Mouse (Mus musculus): ENCODE measurements around the gene Tent4b. TPM values are rescaled to one million over a fixed set of nuclear protein-coding genes. Genes with fewer than 3 reads are reported as not detected.
A peak's percentile ranks its signal among the peaks of the same experiment; 100 is the strongest.

Tent4b gene
- polyA plus RNA-seq, 1 experiment from 2014 or later = 8.9 TPM

- H3K27me3 ChIP-seq = no peaks in the 10 kb centered on the region
- H3K9ac ChIP-seq = no peak overlapping the region
- no peak overlapping the region for H3K4me2 ChIP-seq
- 81% methylated on average over 2 of the region's 2 CpGs for WGBS
- H3K4me3 ChIP-seq (replicated peaks) = no peak overlapping the region
- no peaks in the 10 kb centered on the region for H3K9me3 ChIP-seq (replicated peaks)
- ATAC-seq (replicated peaks; ENCODE audit: low FRiP score) = no peak
- H3K36me3 ChIP-seq = no peaks in the 10 kb centered on the region
- H3K4me1 ChIP-seq = no peaks in the 10 kb centered on the region
- no peak overlapping the region for H3K27ac ChIP-seq
Observed at GRCm38 (mm10) chr8:88236666-88237065, 37.7 kb downstream of the Tent4b start.

- no peak for ATAC-seq (replicated peaks; ENCODE audit: low FRiP score)
- Histone ChIP-seq H3K4me2 (no peak overlapping the region), H3K9ac (no peak overlapping the region), H3K36me3 (no peaks in the 10 kb centered on the region), H3K4me3 (replicated peaks) (no peak overlapping the region), H3K27me3 (no peaks in the 10 kb centered on the region), H3K9me3 (replicated peaks) (no peaks in the 10 kb centered on the region), H3K4me1 (no peaks in the 10 kb centered on the region), H3K27ac (no peak overlapping the region)
- 63% methylated on average over 2 of the region's 2 CpGs for WGBS
Observed at GRCm38 (mm10) chr8:88237606-88238005, 38.6 kb downstream of the Tent4b start.

- 91% methylated on average over 5 of the region's 5 CpGs for WGBS
- no peak for ATAC-seq (replicated peaks; ENCODE audit: low FRiP score)
- H3K4me2 ChIP-seq = no peak overlapping the region
Observed at GRCm38 (mm10) chr8:88239277-88239676, 40.3 kb downstream of the Tent4b start.

GRCm38 (mm10) chr8:88241871-88242270 is 42.9 kb downstream of the Tent4b start:
- H3K27me3 ChIP-seq = no peaks in the 10 kb centered on the region
- H3K9me3 ChIP-seq (replicated peaks) = no peaks in the 10 kb centered on the region
- no peak for ATAC-seq (replicated peaks; ENCODE audit: low FRiP score)
- no peak overlapping the region for H3K4me2 ChIP-seq
- H3K36me3 ChIP-seq = peaks cover 24% of the 10 kb centered on the region
- no peak overlapping the region for H3K4me3 ChIP-seq (replicated peaks)
- H3K27ac ChIP-seq = no peak overlapping the region
- 79% methylated on average over 4 of the region's 4 CpGs for WGBS
- no peak overlapping the region for H3K9ac ChIP-seq
- H3K4me1 ChIP-seq = no peaks in the 10 kb centered on the region

More at GRCm38 (mm10) chr8:88239277-88239676, 40.3 kb downstream of the Tent4b start:
- peaks cover 10% of the 10 kb centered on the region for H3K36me3 ChIP-seq
- no peaks in the 10 kb centered on the region for H3K27me3 ChIP-seq
- no peaks in the 10 kb centered on the region for H3K4me1 ChIP-seq
- H3K27ac ChIP-seq = no peak overlapping the region
- H3K9ac ChIP-seq = no peak overlapping the region
- H3K9me3 ChIP-seq (replicated peaks) = no peaks in the 10 kb centered on the region
- H3K4me3 ChIP-seq (replicated peaks) = no peak overlapping the region

- no peaks in the 10 kb centered on the region for H3K27me3 ChIP-seq
- H3K4me1 ChIP-seq = no peaks in the 10 kb centered on the region
- no peak overlapping the region for H3K4me2 ChIP-seq
- H3K9me3 ChIP-seq (replicated peaks) = no peaks in the 10 kb centered on the region
- no peak overlapping the region for H3K9ac ChIP-seq
- no peak overlapping the region for H3K27ac ChIP-seq
- ATAC-seq (replicated peaks; ENCODE audit: low FRiP score) = no peak
- peaks cover 44% of the 10 kb centered on the region for H3K36me3 ChIP-seq
- no peak overlapping the region for H3K4me3 ChIP-seq (replicated peaks)
- WGBS = 86% methylated on average over 4 of the region's 4 CpGs
Observed at GRCm38 (mm10) chr8:88244298-88244697, 45.3 kb downstream of the Tent4b start.

- H3K27ac ChIP-seq = no peak overlapping the region
- 81% methylated on average over 3 of the region's 3 CpGs for WGBS
- H3K9ac ChIP-seq = no peak overlapping the region
- peaks cover 4% of the 10 kb centered on the region; the same call in 1 of the 2 replicates for H3K4me1 ChIP-seq
- H3K36me3 ChIP-seq = peaks cover 78% of the 10 kb centered on the region
- H3K4me3 ChIP-seq (replicated peaks) = no peak overlapping the region
- H3K9me3 ChIP-seq (replicated peaks) = no peaks in the 10 kb centered on the region
- ATAC-seq (replicated peaks; ENCODE audit: low FRiP score) = no peak
- H3K27me3 ChIP-seq = no peaks in the 10 kb centered on the region
- H3K4me2 ChIP-seq = no peak overlapping the region
Observed at GRCm38 (mm10) chr8:88252791-88253190, 53.8 kb downstream of the Tent4b start.

GRCm38 (mm10) chr8:88254957-88255356 is 55.9 kb downstream of the Tent4b start:
- Histone ChIP-seq H3K4me1 (peaks cover 7% of the 10 kb centered on the region; the same call in 1 of the 2 replicates), H3K4me2 (no peak overlapping the region), H3K27ac (no peak overlapping the region), H3K9ac (no peak overlapping the region), H3K36me3 (peaks cover 66% of the 10 kb centered on the region), H3K27me3 (no peaks in the 10 kb centered on the region), H3K9me3 (replicated peaks) (no peaks in the 10 kb centered on the region), H3K4me3 (replicated peaks) (no peak overlapping the region)
- no peak for ATAC-seq (replicated peaks; ENCODE audit: low FRiP score)
- WGBS = 89% methylated on average over 7 of the region's 7 CpGs

GRCm38 (mm10) chr8:88258024-88258423 is 59.0 kb downstream of the Tent4b start:
- no peak overlapping the region for H3K9ac ChIP-seq
- ATAC-seq (replicated peaks; ENCODE audit: low FRiP score) = no peak
- no peaks in the 10 kb centered on the region for H3K9me3 ChIP-seq (replicated peaks)
- 39% methylated on average over 6 of the region's 6 CpGs for WGBS
- H3K36me3 ChIP-seq = peaks cover 46% of the 10 kb centered on the region
- peak overlapping the region; percentile 41; the same call in 1 of the 2 replicates for H3K27ac ChIP-seq
- H3K4me3 ChIP-seq (replicated peaks) = no peak overlapping the region
- H3K4me2 ChIP-seq = no peak overlapping the region
- H3K4me1 ChIP-seq = peaks cover 12% of the 10 kb centered on the region
- H3K27me3 ChIP-seq = no peaks in the 10 kb centered on the region

- WGBS = 77% methylated on average over 11 of the region's 11 CpGs
- Histone ChIP-seq H3K4me3 (replicated peaks) (no peak overlapping the region), H3K9me3 (replicated peaks) (no peaks in the 10 kb centered on the region), H3K36me3 (peaks cover 44% of the 10 kb centered on the region), H3K9ac (no peak overlapping the region), H3K27ac (no peak overlapping the region), H3K4me2 (no peak overlapping the region), H3K4me1 (peaks cover 17% of the 10 kb centered on the region), H3K27me3 (no peaks in the 10 kb centered on the region)
- no peak for ATAC-seq (replicated peaks; ENCODE audit: low FRiP score)
Observed at GRCm38 (mm10) chr8:88258544-88258943, 59.5 kb downstream of the Tent4b start.

GRCm38 (mm10) chr8:88260466-88260980 is 61.5 kb downstream of the Tent4b start:
- no peak overlapping the region for H3K4me3 ChIP-seq (replicated peaks)
- H3K9me3 ChIP-seq (replicated peaks) = no peaks in the 10 kb centered on the region
- no peak overlapping the region for H3K27ac ChIP-seq
- no peak overlapping the region for H3K4me2 ChIP-seq
- H3K4me1 ChIP-seq = peaks cover 22% of the 10 kb centered on the region
- H3K36me3 ChIP-seq = peaks cover 27% of the 10 kb centered on the region
- no peaks in the 10 kb centered on the region for H3K27me3 ChIP-seq
- WGBS = 90% methylated on average over 7 of the region's 7 CpGs
- no peak for ATAC-seq (replicated peaks; ENCODE audit: low FRiP score)
- no peak overlapping the region for H3K9ac ChIP-seq

- no peak for ATAC-seq (replicated peaks; ENCODE audit: low FRiP score)
- no peak overlapping the region for H3K4me3 ChIP-seq (replicated peaks)
- H3K4me2 ChIP-seq = 0 out of 2 replicates have a peak overlapping the region, but pooled peaks have one; percentile 23
- WGBS = 34% methylated on average over 14 of the region's 14 CpGs
- no peak overlapping the region for H3K9ac ChIP-seq
- H3K9me3 ChIP-seq (replicated peaks) = no peaks in the 10 kb centered on the region
- H3K4me1 ChIP-seq = peaks cover 18% of the 10 kb centered on the region
- peak overlapping the region; percentile 62 for H3K27ac ChIP-seq
- peaks cover 2% of the 10 kb centered on the region; the same call in 1 of the 2 replicates for H3K27me3 ChIP-seq
- peaks cover 13% of the 10 kb centered on the region for H3K36me3 ChIP-seq
Observed at GRCm38 (mm10) chr8:88262831-88263635, 64.0 kb downstream of the Tent4b start.

GRCm38 (mm10) chr8:88265511-88265910 is 66.5 kb downstream of the Tent4b start:
- Histone ChIP-seq H3K9me3 (replicated peaks) (no peaks in the 10 kb centered on the region), H3K4me1 (peaks cover 17% of the 10 kb centered on the region), H3K27ac (no peak overlapping the region), H3K4me2 (no peak overlapping the region), H3K36me3 (peaks cover 3% of the 10 kb centered on the region), H3K27me3 (peaks cover 3% of the 10 kb centered on the region; the same call in 1 of the 2 replicates), H3K4me3 (replicated peaks) (no peak overlapping the region), H3K9ac (no peak overlapping the region)
- no peak; the same call in 1 of the 2 replicates for ATAC-seq (replicated peaks; ENCODE audit: low FRiP score)
- 18% methylated on average over 2 of the region's 2 CpGs for WGBS

Measured in kidney, embryonic 15.5 days (tissue).